8 mouse cellular contexts compared by ENCODE assay signal in genomic region chr7:129653791-129654271, GRCm38 (mm10).
A peak's percentile ranks its signal among the peaks of the same experiment; 100 is the strongest.
DNase-seq lines count a peak whose midpoint lies in the region; ATAC-seq and TF ChIP-seq lines count a peak whose summit lies in the region.

No protein-coding gene starts in this region.

- no peak overlapping the region for H3K4me2 ChIP-seq in intestine, embryonic 16.5 days (ENCODE audit: low read depth, low read length)
- H3K4me2 ChIP-seq in midbrain, embryonic 11.5 days: no peak overlapping the region

- no peak for TF ChIP-seq POLR2A in small intestine, adult 2 months (IDR thresholded peaks at IDR 0.05; ENCODE audit: low read depth, low read length)

- H3K9ac ChIP-seq in intestine, embryonic 16.5 days (ENCODE audit: low read depth, low read length): no peak overlapping the region
- no peak overlapping the region for H3K9ac ChIP-seq in midbrain, embryonic 11.5 days (ENCODE audit: low read length)

- no peaks in the 10 kb centered on the region for H3K27me3 ChIP-seq in intestine, embryonic 16.5 days (replicated peaks; ENCODE audit: control insufficient read depth, insufficient read depth, low read length)
- H3K27me3 ChIP-seq in midbrain, embryonic 11.5 days (ENCODE audit: control insufficient read depth, insufficient read depth, low read length): peaks cover 11% of the 10 kb centered on the region
- no peaks in the 10 kb centered on the region for H3K27me3 ChIP-seq in small intestine, adult 2 months (ENCODE audit: control insufficient read depth, insufficient read depth, low read length)

- intact Hi-C loops in left cerebral cortex, postnatal 4 days (cut with DNase I): loop anchor here (2.0 to 10.0 kb wide), 3 partner anchors 608 to 823 kb away; no protein-coding TSS in a partner anchor

- WGBS in intestine, embryonic 16.5 days: 9% methylated on average over 11 of the region's 11 CpGs
- 13% methylated on average over 11 of the region's 11 CpGs for WGBS in midbrain, embryonic 11.5 days
- WGBS in small intestine, adult 2 months: 13% methylated on average over 11 of the region's 11 CpGs

- peak; percentile 65 for DNase-seq in CD4-positive, CD25-positive, alpha-beta regulatory T cell, adult 2 months (ENCODE audit: low read depth, low spot score)
- DNase-seq in embryo, embryonic 10 days (ENCODE audit: low spot score): peak; percentile 93
- peak; percentile 82 for DNase-seq in gastrocnemius, postnatal 10 days
- peak; percentile 77 for DNase-seq in left cerebral cortex, postnatal 4 days
- peak; percentile 100 for DNase-seq in midbrain, embryonic 11.5 days (ENCODE audit: low spot score, missing footprints)

- no peak overlapping the region for H3K4me3 ChIP-seq in intestine, embryonic 16.5 days (ENCODE audit: low read length)
- no peak overlapping the region for H3K4me3 ChIP-seq in midbrain, embryonic 11.5 days (ENCODE audit: low read depth, low read length)
- no peak overlapping the region for H3K4me3 ChIP-seq in small intestine, adult 2 months (ENCODE audit: low read depth, low read length)

- ATAC-seq in CD4-positive, CD25-positive, alpha-beta regulatory T cell, adult 4 months: no peak
- peak; percentile 57 for ATAC-seq in intestine, embryonic 16.5 days
- peak; percentile 64 for ATAC-seq in midbrain, embryonic 11.5 days (ENCODE audit: low FRiP score)

- no peak overlapping the region for H3K27ac ChIP-seq in intestine, embryonic 16.5 days (ENCODE audit: low read length)
- no peak overlapping the region for H3K27ac ChIP-seq in midbrain, embryonic 11.5 days (ENCODE audit: low read depth, low read length)
- no peak overlapping the region for H3K27ac ChIP-seq in small intestine, adult 2 months (ENCODE audit: insufficient read depth, low read depth, low read length)

- peak; percentile 95 for TF ChIP-seq CTCF in small intestine, adult 2 months (IDR thresholded peaks at IDR 0.05; ENCODE audit: extremely low read depth, insufficient read length, insufficient replicate concordance, low read depth, low read length)

- H3K36me3 ChIP-seq in intestine, embryonic 16.5 days (ENCODE audit: control insufficient read depth, insufficient read depth, low read length): no peaks in the 10 kb centered on the region
- no peaks in the 10 kb centered on the region for H3K36me3 ChIP-seq in midbrain, embryonic 11.5 days (ENCODE audit: control insufficient read depth, insufficient read depth, low read length)
- H3K36me3 ChIP-seq in small intestine, adult 2 months (ENCODE audit: control insufficient read depth, insufficient read depth, low read length): no peaks in the 10 kb centered on the region

- no peaks in the 10 kb centered on the region for H3K9me3 ChIP-seq in intestine, embryonic 16.5 days (ENCODE audit: control insufficient read depth, low read length)
- H3K9me3 ChIP-seq in midbrain, embryonic 11.5 days (ENCODE audit: control insufficient read depth, low read length): no peaks in the 10 kb centered on the region

- 0 out of 2 replicates have a peak, but pooled peaks cover 3% of the 10 kb centered on the region for H3K4me1 ChIP-seq in intestine, embryonic 16.5 days (ENCODE audit: control insufficient read depth, insufficient read depth, low read length)
- peaks cover 17% of the 10 kb centered on the region for H3K4me1 ChIP-seq in midbrain, embryonic 11.5 days (ENCODE audit: control insufficient read depth, insufficient read depth, low read length)
- H3K4me1 ChIP-seq in small intestine, adult 2 months (ENCODE audit: control insufficient read depth, insufficient read depth, insufficient read length, low read length): no peaks in the 10 kb centered on the region; the same call in 1 of the 2 replicates
